Mouse (Mus musculus): ENCODE data around the gene St14.
"Not testable (repeated sequence)": the region's sequence is repeated elsewhere in the genome, so short reads cannot be mapped to it uniquely, and the experiment has no call there.

St14 gene

GRCm38 (mm10) chr9:31131205-31131968 is at the start of gene St14:
Gene St14 (minus strand): TSS chr9:31131853.
- DNase-seq (ENCODE audit: inconsistent age in 2 of 2, low spot score in 1 of 2) = peak; percentile 17 to 56

GRCm38 (mm10) chr9:31177692-31178091 is 46.0 kb upstream of the St14 start:
- no peak for DNase-seq (ENCODE audit: inconsistent age in 2 of 2, low spot score in 1 of 2)

GRCm38 (mm10) chr9:31176379-31177130 is 44.9 kb upstream of the St14 start:
- peak; percentile 98 to 99 for DNase-seq (ENCODE audit: inconsistent age in 2 of 2, low spot score in 1 of 2)

- no peak for DNase-seq (ENCODE audit: inconsistent age in 2 of 2, low spot score in 1 of 2)
Observed at GRCm38 (mm10) chr9:31175978-31176377, 44.3 kb upstream of the St14 start.

DNA sequence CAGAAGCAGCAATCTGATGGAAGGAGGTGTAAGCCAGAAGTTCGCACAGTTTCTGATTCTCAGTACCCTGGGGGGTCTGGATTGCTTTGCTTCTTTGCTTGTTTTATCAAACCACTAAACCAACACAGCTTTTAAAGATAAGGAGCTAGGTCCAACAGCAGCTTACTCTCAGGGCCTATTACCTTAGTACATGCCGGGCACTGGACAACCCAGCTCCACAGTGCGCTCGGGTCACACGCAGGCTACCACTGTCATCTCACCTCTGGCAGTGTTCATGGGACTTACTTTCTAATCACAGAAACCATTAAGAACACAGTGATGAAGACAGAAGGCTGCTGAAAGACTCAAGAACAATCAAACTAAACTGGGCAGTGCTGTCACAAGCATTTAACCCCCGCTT is 43.7 kb upstream of the St14 start:
- DNase-seq (ENCODE audit: inconsistent age in 2 of 2, low spot score in 1 of 2) = no peak

DNA sequence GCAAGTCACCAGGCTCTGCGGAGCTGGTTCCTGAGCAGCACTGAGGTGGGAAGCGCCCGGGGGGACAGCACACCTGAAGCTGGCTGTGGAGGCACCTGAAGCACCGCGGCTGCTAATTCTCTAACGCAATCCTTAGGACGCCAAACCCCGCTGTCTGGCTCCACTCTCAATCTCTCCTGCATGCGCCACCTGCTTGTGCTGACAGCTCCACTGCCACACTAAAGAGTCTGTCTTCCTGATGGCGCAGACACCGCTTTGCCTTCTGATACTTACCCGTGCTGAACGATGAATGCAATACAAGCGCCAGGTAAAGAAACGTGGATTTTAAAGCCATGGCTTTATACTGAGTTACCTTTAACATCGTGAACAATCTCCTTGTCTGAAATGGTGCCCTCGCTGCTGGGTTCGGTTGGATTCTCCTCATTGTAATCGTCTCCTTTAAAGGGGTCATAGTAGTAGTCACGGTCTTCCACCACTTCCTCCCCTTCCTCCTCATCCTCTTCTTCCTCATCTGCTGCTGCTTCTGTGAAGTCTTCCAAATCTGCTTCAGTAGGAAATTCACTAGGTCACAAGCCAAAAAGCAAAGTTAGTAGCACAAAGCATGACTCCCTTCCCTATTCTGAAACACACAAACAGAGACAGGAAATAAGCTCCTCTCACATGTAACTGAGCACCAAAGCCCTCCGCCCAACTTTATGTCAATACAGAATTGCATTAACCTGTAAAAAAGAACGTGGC is 36.9 kb upstream of the St14 start:
- DNase-seq (ENCODE audit: inconsistent age in 2 of 2, low spot score in 1 of 2) = no peak

GRCm38 (mm10) chr9:31167305-31167704 is 35.7 kb upstream of the St14 start:
- DNase-seq (ENCODE audit: inconsistent age in 2 of 2, low spot score in 1 of 2) = no peak

DNA sequence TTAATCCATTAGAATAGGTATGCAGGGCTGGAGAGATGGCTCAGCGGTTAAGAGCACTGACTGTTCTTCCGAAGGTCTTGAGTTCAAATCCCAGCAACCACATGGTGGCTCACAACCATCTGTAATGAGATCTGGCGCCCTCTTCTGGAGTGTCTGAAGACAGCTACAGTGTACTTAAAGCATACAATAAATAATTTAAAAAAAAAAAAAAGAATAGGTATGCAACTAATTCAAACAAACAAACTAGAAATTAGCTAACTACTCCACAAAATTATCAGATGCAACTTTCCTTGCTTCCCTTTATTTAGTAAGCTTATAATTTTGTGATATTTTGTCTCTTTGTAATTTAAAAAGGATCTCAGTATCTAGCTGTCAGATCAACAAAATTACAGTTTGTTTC is 33.9 kb upstream of the St14 start:
- not testable (repeated sequence) for DNase-seq (ENCODE audit: inconsistent age in 2 of 2, low spot score in 1 of 2)

GRCm38 (mm10) chr9:31163327-31163726 is 31.7 kb upstream of the St14 start:
- no peak for DNase-seq (ENCODE audit: inconsistent age in 2 of 2, low spot score in 1 of 2)

DNA sequence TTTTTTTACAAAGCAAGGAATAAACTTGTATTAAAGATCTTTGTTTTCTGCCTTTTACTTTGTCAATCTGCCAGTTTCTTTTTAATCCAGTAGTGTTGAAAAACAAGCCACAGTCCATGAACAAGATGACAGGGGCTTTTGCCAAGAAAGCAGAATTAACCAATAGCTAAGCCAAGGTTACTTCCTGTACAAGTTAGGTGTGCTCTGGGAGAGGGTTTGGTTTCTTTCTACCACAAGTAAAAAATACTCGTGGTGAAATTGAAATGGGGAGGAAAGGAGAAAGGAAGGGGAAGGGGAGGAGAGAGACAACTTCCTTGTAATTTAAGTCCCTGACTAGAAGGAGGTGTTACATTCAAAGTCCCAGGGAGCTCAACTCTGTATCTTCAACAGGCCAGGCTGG is 31.3 kb upstream of the St14 start:
- no peak for DNase-seq (ENCODE audit: inconsistent age in 2 of 2, low spot score in 1 of 2)

DNA sequence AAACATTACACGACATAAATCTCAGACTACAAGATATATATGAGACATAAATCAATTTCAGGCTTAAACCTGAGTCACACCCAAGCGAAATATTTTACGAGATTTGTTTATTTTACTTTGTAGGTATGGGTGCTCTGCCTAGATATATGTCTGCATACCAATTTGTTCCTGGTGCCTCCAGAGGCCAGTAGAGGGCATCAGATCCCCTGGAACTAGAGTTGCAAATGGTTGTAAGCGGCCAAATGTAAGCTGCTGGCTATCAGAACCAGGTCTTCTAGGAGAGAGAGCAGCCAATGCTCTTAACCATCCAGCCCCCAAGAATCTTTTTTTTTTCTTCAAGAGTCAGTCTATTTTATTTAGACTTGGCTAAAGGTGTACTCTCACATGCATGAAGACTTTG is 28.3 kb upstream of the St14 start:
- DNase-seq (ENCODE audit: inconsistent age in 2 of 2, low spot score in 1 of 2) = peak in 1 of 2 experiments; percentile 64

DNA sequence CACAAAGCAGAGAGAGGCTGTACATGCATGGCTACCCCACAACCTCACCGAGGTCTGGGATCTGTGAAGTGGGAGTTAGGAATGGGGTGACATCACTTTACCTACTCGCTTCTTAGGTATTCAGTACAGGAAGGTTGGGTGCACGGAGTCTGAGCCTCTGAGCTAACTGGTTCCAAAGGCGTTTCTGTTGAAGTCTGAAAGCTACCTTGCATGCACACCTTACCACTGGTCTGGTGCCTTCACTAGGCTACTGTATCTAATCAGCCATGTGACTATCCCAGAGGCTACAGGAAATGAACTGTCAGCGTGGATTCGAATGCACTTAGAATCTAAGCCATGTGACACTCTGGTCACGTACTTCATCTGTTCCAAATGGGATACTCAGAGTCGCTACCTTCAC is 24.9 kb upstream of the St14 start:
- DNase-seq (ENCODE audit: inconsistent age in 2 of 2, low spot score in 1 of 2) = no peak

- DNase-seq (ENCODE audit: inconsistent age in 2 of 2, low spot score in 1 of 2) = peak in 1 of 2 experiments; percentile 66
Observed at GRCm38 (mm10) chr9:31151050-31151449, 19.4 kb upstream of the St14 start.

GRCm38 (mm10) chr9:31148135-31148534 is 16.5 kb upstream of the St14 start:
- peak; percentile 41 to 64 for DNase-seq (ENCODE audit: inconsistent age in 2 of 2, low spot score in 1 of 2)

DNA sequence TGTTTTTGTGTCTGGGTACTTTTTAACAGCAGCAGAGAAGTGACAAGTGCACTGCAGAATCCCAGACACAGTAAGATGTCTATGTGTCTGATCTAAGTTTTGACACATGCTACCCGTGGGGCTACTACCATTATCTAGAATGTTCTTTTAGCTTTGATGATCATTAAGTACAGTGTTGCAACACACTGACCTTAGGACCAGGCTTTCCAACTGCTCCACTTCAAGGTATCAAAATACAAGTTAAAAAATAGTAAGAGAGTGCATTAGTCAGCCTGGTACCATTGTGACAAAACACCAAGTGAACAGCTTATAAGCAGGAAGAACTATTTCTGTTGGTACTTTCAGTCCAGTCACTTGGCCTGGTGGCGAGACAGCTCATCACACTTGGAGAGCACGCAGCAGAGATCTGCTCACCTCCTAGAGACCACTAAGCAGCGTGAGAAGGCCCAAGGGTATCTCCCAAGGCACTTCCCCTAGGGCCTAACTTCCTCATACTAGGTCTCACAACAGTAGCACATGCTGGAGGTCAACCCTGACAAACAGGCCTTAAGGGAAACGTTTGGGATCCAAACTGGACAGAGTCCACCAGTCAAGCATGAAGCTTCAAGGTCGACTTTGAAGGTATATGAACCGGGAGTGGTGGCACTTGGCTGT is 13.7 kb upstream of the St14 start:
- DNase-seq (ENCODE audit: inconsistent age in 2 of 2, low spot score in 1 of 2) = peak in 1 of 2 experiments; percentile 68

- no peak for DNase-seq (ENCODE audit: inconsistent age in 2 of 2, low spot score in 1 of 2)
Observed at GRCm38 (mm10) chr9:31142924-31143323, 11.3 kb upstream of the St14 start.

DNA sequence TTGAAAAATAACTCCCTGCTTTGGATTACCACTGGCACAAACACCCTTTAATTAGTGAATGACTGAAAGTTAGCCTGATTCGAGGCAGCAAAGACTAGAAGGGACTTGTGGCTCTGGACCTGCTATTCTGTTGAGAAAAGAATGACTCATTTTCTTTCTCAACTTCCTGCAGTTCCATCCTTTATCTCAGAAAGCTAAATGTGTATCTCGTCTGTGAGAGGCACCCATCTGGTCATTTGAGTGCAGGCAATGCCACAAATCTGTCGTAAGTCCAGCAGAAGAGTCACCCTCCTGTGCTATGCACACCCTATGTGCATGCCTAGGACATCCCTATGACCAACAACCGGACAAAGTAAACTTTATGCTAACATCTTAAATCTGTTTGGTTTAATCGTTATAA is 1.5 kb upstream of the St14 start:
- no peak for DNase-seq (ENCODE audit: inconsistent age in 2 of 2, low spot score in 1 of 2)

GRCm38 (mm10) chr9:31130357-31131204 is 1.1 kb downstream of the St14 start:
- DNase-seq (ENCODE audit: inconsistent age in 2 of 2, low spot score in 1 of 2) = peak in 1 of 2 experiments; percentile 62

- DNase-seq (ENCODE audit: inconsistent age in 2 of 2, low spot score in 1 of 2) = no peak
Observed at GRCm38 (mm10) chr9:31129956-31130355, 1.7 kb downstream of the St14 start.

DNA sequence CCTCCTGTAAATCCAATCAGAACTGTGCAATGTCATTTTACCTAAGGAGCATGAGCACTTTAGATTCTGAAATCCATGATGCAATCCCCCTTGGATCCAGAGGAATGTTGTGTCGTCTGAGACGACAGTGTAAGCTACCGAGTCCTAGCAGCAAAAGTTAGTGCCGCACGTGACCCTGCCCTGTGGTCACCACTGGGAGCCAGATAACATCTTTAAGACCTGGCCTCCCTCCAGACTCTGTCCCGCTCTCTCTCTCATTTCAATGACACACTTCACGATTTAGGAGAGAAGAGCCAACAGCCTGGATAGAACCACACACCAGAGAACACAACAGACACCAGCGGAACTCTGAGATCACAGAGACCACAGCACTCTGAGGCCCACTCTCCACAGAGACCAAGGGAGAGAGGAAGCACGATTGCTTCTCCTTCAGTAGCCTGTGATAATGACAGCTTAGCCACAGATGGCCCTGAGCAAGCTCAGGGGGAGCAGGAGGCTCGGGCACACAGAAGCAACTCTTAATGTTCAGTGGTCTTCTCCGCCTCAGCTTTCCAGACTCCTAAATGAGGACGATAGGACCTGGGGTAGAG is 3.7 kb downstream of the St14 start:
- DNase-seq (ENCODE audit: inconsistent age in 2 of 2, low spot score in 1 of 2) = peak in 1 of 2 experiments; percentile 13

All from adrenal gland, adult (tissue).